Mouse (Mus musculus) lung, embryonic 14.5 days (tissue): ENCODE measurements around the gene Pde2a. TPM values are rescaled to one million over a fixed set of nuclear protein-coding genes. Genes with fewer than 3 reads are reported as not detected.
A peak's percentile ranks its signal among the peaks of the same experiment; 100 is the strongest.

Source experiments
- ATAC-seq: fragments of 200-750 bp; cut with Nextera tagmentation; 2 replicates; pipeline ENCODE4 v1.8.0; 2017; ENCODE audit warnings: mild to moderate bottlenecking, moderate TSS enrichment, moderate library complexity; ENCODE audit not compliant: insufficient read depth
- DNase-seq: peaks from one replicate; pipeline ENCODE4 v3.0.0-alpha.2; 2015
- H3K27ac ChIP-seq: fragments of 300-500 bp; sonication (generic); 2 replicates; pipeline ENCODE4 v1.5.1; 2014; ENCODE audit warnings: low read depth, mild to moderate bottlenecking, moderate library complexity
- H3K27me3 ChIP-seq: fragments of 300-500 bp; sonication (generic); 2 replicates; pipeline ENCODE4 v1.6.1; 2014; ENCODE audit warnings: low read length, control low read depth; ENCODE audit not compliant: insufficient read depth
- H3K36me3 ChIP-seq: fragments of 300-500 bp; sonication (generic); 2 replicates; pipeline ENCODE4 v1.6.1; 2014; ENCODE audit warnings: control low read depth; ENCODE audit not compliant: insufficient read depth
- H3K4me1 ChIP-seq: fragments of 300-500 bp; sonication (generic); 2 replicates; pipeline ENCODE4 v1.6.1; 2014; ENCODE audit warnings: antibody characterized with exemption, control low read depth; ENCODE audit not compliant: insufficient read depth
- H3K4me2 ChIP-seq: fragments of 300-500 bp; sonication (generic); 2 replicates; pipeline ENCODE4 v1.6.1; 2014; ENCODE audit warnings: mild to moderate bottlenecking
- H3K4me3 ChIP-seq: fragments of 300-500 bp; sonication (generic); 2 replicates; pipeline ENCODE4 v1.5.1; 2014; ENCODE audit warnings: low read depth, low read length
- H3K9ac ChIP-seq: fragments of 300-500 bp; sonication (generic); 2 replicates; pipeline ENCODE4 v1.6.1; 2014
- H3K9me3 ChIP-seq: fragments of 300-500 bp; sonication (generic); 2 replicates; pipeline ENCODE4 v1.6.1; 2016; ENCODE audit warnings: low read depth, low read length, control low read depth
- CTCF ChIP-seq: IDR thresholded peaks from 2 replicates; pipeline ENCODE4 v1.5.1; 2016; ENCODE audit warnings: antibody characterized with exemption, low read depth
- WGBS: fragments of 180-500 bp; shearing (Covaris S2); extraction: QIAGEN DNeasy Blood & Tissue Kit; methylation state at CpG from one replicate; pipeline ENCODE4 v1.1.7; 2014; 5-methylcytosine and 5-hydroxymethylcytosine counted together
- polyA plus RNA-seq: library from polyadenylated mRNA; unstranded; fragments of >200 nt; fragmentation: Nextera tagmentation; extraction: Ambion mirVana; gene quantifications from 2 replicates; pipeline ENCODE4 v1.2.1, GENCODE M21; 2014

Gene Pde2a
- polyA plus RNA-seq, 1 experiment from 2014 or later, result 29.3 TPM

- no peak for TF ChIP-seq CTCF
- Histone ChIP-seq H3K9me3 (no peaks in the 10 kb centered on the region), H3K4me1 (no peaks in the 10 kb centered on the region), H3K4me3 (peak overlapping the region; percentile 54; the same call in 1 of the 2 replicates), H3K27me3 (peaks cover 16% of the 10 kb centered on the region; the same call in 1 of the 2 replicates), H3K4me2 (peak overlapping the region; percentile 99), H3K36me3 (no peaks in the 10 kb centered on the region), H3K27ac (no peak overlapping the region), H3K9ac (no peak overlapping the region)
- no peak for ATAC-seq
- no peak for DNase-seq
- WGBS, result 85% methylated on average over 3 of the region's 3 CpGs
Observed at GRCm38 (mm10) chr7:101452669-101453068, 31.2 kb downstream of the Pde2a start.

- Histone ChIP-seq H3K4me3 (no peak overlapping the region), H3K4me2 (peak overlapping the region; percentile 99), H3K9ac (no peak overlapping the region), H3K36me3 (no peaks in the 10 kb centered on the region), H3K27me3 (peaks cover 16% of the 10 kb centered on the region; the same call in 1 of the 2 replicates), H3K4me1 (no peaks in the 10 kb centered on the region), H3K9me3 (no peaks in the 10 kb centered on the region), H3K27ac (no peak overlapping the region)
- WGBS, result 79% methylated on average over 3 of the region's 3 CpGs
- ATAC-seq, result no peak
- no peak for DNase-seq
- no peak for TF ChIP-seq CTCF
Observed at GRCm38 (mm10) chr7:101453296-101453695, 31.8 kb downstream of the Pde2a start.

- Histone ChIP-seq H3K36me3 (no peaks in the 10 kb centered on the region), H3K27ac (no peak overlapping the region), H3K4me1 (no peaks in the 10 kb centered on the region), H3K9ac (no peak overlapping the region), H3K9me3 (no peaks in the 10 kb centered on the region), H3K4me3 (no peak overlapping the region), H3K27me3 (peaks cover 16% of the 10 kb centered on the region; the same call in 1 of the 2 replicates), H3K4me2 (no peak overlapping the region)
- no peak for TF ChIP-seq CTCF
- ATAC-seq (no peak), DNase-seq (no peak)
- WGBS, result 35% methylated on average over 8 of the region's 8 CpGs
Observed at GRCm38 (mm10) chr7:101453725-101454124, 32.2 kb downstream of the Pde2a start.

- no peak overlapping the region for H3K9ac ChIP-seq
- H3K27me3 ChIP-seq, result peaks cover 16% of the 10 kb centered on the region; the same call in 1 of the 2 replicates
- ATAC-seq, result no peak
- no peak overlapping the region for H3K4me2 ChIP-seq
- H3K9me3 ChIP-seq, result no peaks in the 10 kb centered on the region
- no peaks in the 10 kb centered on the region; the same call in 1 of the 2 replicates for H3K4me1 ChIP-seq
- WGBS, result 83% methylated on average over 9 of the region's 9 CpGs
- no peak overlapping the region for H3K27ac ChIP-seq
- TF ChIP-seq CTCF, result no peak
- no peaks in the 10 kb centered on the region for H3K36me3 ChIP-seq
- no peak overlapping the region for H3K4me3 ChIP-seq
- DNase-seq, result no peak
Observed at GRCm38 (mm10) chr7:101454479-101454878, 33.0 kb downstream of the Pde2a start.

GRCm38 (mm10) chr7:101455141-101455540 lies 33.6 kb downstream of the Pde2a start:
- 70% methylated on average over 6 of the region's 6 CpGs for WGBS
- no peak overlapping the region for H3K4me3 ChIP-seq
- H3K9ac ChIP-seq, result no peak overlapping the region
- no peaks in the 10 kb centered on the region; the same call in 1 of the 2 replicates for H3K4me1 ChIP-seq
- TF ChIP-seq CTCF, result no peak
- H3K9me3 ChIP-seq, result no peaks in the 10 kb centered on the region
- peaks cover 20% of the 10 kb centered on the region; the same call in 1 of the 2 replicates for H3K27me3 ChIP-seq
- ATAC-seq, result no peak
- DNase-seq, result no peak
- no peak overlapping the region for H3K27ac ChIP-seq
- H3K36me3 ChIP-seq, result no peaks in the 10 kb centered on the region
- H3K4me2 ChIP-seq, result no peak overlapping the region

GRCm38 (mm10) chr7:101456318-101456717 lies 34.8 kb downstream of the Pde2a start:
- ATAC-seq (no peak), DNase-seq (no peak)
- no peak overlapping the region for H3K4me3 ChIP-seq
- H3K36me3 ChIP-seq, result no peaks in the 10 kb centered on the region
- WGBS, result 66% methylated on average over 4 of the region's 4 CpGs
- H3K4me1 ChIP-seq, result no peaks in the 10 kb centered on the region; the same call in 1 of the 2 replicates
- H3K9ac ChIP-seq, result no peak overlapping the region
- H3K27ac ChIP-seq, result no peak overlapping the region
- no peak for TF ChIP-seq CTCF
- no peaks in the 10 kb centered on the region for H3K9me3 ChIP-seq
- H3K27me3 ChIP-seq, result peaks cover 18% of the 10 kb centered on the region; the same call in 1 of the 2 replicates
- H3K4me2 ChIP-seq, result no peak overlapping the region

GRCm38 (mm10) chr7:101456789-101457188 lies 35.3 kb downstream of the Pde2a start:
- Histone ChIP-seq H3K27ac (no peak overlapping the region), H3K36me3 (no peaks in the 10 kb centered on the region), H3K4me1 (no peaks in the 10 kb centered on the region; the same call in 1 of the 2 replicates), H3K4me3 (no peak overlapping the region), H3K9me3 (no peaks in the 10 kb centered on the region), H3K4me2 (no peak overlapping the region), H3K9ac (no peak overlapping the region), H3K27me3 (peaks cover 14% of the 10 kb centered on the region; the same call in 1 of the 2 replicates)
- TF ChIP-seq CTCF, result no peak
- no peak for ATAC-seq
- 39% methylated on average over 5 of the region's 5 CpGs for WGBS
- DNase-seq, result no peak
